Mouse (Mus musculus): ENCODE measurements at regions not wholly inside any gene's neighbourhood (a gene's known extent, or its start where the extent isn't known, plus 50 kb on each side); places are given as distances from the start of the nearest gene placed in this dataset.

GRCm38 (mm10) chr7:138660124-138660523 is 185.8 kb upstream of the Ppp2r2d start:
- TF ChIP-seq CTCF (IDR thresholded peaks at IDR 0.05) = no peak
- TF ChIP-seq POLR2A (IDR thresholded peaks at IDR 0.05; ENCODE audit: insufficient read depth, low read depth, low read length) = no peak
- no peak for TF ChIP-seq EP300 (IDR thresholded peaks at IDR 0.05; ENCODE audit: insufficient read depth, low read depth, low read length)

Data from heart, adult 2 months (tissue).